Mouse (Mus musculus) spleen, adult 2 months (tissue): ENCODE data around the gene Rbfox1. TPM values are rescaled to one million over a fixed set of nuclear protein-coding genes. Genes with fewer than 3 reads are reported as not detected.

ENCODE experiments used
- DNase-seq, 2 experiments: peaks; one replicate each; pipeline versions ENCODE4 v3.0.0 to v3.0.0-alpha.2; 2012 to 2021; ENCODE audit warnings: low spot score in 2 of 2, low read depth in 1 of 2
- H3K27ac ChIP-seq: fragments of 200-500 bp; 2 replicates; pipeline ENCODE4 v1.5.1; 2012; ENCODE audit warnings: low read length, inconsistent platforms; ENCODE audit not compliant: insufficient read depth
- H3K27me3 ChIP-seq: fragments of 200-500 bp; 2 replicates; pipeline ENCODE4 v1.6.1; 2012; ENCODE audit warnings: mild to moderate bottlenecking, moderate library complexity, low read length, inconsistent platforms; ENCODE audit not compliant: control insufficient read depth, insufficient read depth
- H3K36me3 ChIP-seq: fragments of 200-500 bp; 2 replicates; pipeline ENCODE4 v1.6.1; 2012; ENCODE audit warnings: mild to moderate bottlenecking, low read length, inconsistent platforms; ENCODE audit not compliant: control insufficient read depth, insufficient read depth
- H3K4me1 ChIP-seq: fragments of 200-500 bp; 2 replicates; pipeline ENCODE4 v1.6.1; 2011; ENCODE audit warnings: inconsistent platforms; ENCODE audit not compliant: control insufficient read depth, insufficient read depth, insufficient read length
- H3K4me3 ChIP-seq: fragments of 200-500 bp; 2 replicates; pipeline ENCODE4 v1.5.1; 2011; ENCODE audit warnings: mild to moderate bottlenecking, inconsistent platforms; ENCODE audit not compliant: insufficient read depth, insufficient read length; ENCODE audit errors: extremely low read depth
- CTCF ChIP-seq: fragments of 200-500 bp; IDR thresholded peaks from 2 replicates; pipeline ENCODE4 v1.5.1; 2011; ENCODE audit warnings: mild to moderate bottlenecking, inconsistent platforms; ENCODE audit not compliant: insufficient read depth, insufficient read length, insufficient replicate concordance; ENCODE audit errors: extremely low read depth
- POLR2A ChIP-seq: fragments of 200-500 bp; IDR thresholded peaks from 2 replicates; pipeline ENCODE4 v1.6.1; 2011; ENCODE audit warnings: low read depth, low read length, inconsistent platforms
- WGBS: fragments of 180-500 bp; shearing (Covaris S2); methylation state at CpG from one replicate; pipeline ENCODE4 v1.1.7; 2018; 5-methylcytosine and 5-hydroxymethylcytosine counted together
- polyA plus RNA-seq: library from polyadenylated mRNA; depleted of rRNA; stranded (reverse); fragments of >200 nt; gene quantifications from 2 replicates; pipeline ENCODE4 v1.2.3, GENCODE M21; 2012

Gene Rbfox1
- polyA plus RNA-seq, 1 experiment, result 1.0 TPM

- no peak for DNase-seq
- TF ChIP-seq CTCF (no peak), POLR2A (no peak)
- WGBS, result 85% methylated on average over 4 of the region's 4 CpGs
- H3K4me3 ChIP-seq, result no peak overlapping the region
- H3K27ac ChIP-seq, result no peak overlapping the region
- H3K36me3 ChIP-seq, result no peaks in the 10 kb centered on the region
- H3K27me3 ChIP-seq, result no peaks in the 10 kb centered on the region
- no peaks in the 10 kb centered on the region for H3K4me1 ChIP-seq
Measured at GRCm38 (mm10) chr16:7162168-7162567, 1277.0 kb downstream of the Rbfox1 start.

DNA sequence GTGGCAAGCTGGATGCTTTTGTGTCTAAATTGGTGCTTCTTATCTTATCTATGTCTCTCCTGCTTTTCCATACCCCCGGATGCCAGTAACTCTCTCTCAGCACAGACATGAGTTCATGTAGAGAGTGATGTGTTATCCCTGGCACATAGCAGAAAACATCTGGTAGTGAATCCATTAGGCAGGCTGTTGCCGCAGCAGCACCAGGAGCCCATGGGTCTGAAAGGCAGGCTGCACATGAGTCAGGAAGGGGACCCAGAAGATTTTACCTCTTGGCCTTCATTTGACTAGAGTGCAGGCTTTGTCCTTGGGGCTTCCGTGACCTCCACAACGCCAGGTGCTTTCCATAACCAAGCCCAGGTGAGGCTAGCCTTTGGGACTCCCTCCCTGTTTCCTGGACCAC, 1278.5 kb downstream of the Rbfox1 start:
- Histone ChIP-seq H3K4me3 (no peak overlapping the region), H3K27ac (no peak overlapping the region), H3K36me3 (no peaks in the 10 kb centered on the region), H3K4me1 (no peaks in the 10 kb centered on the region), H3K27me3 (no peaks in the 10 kb centered on the region)
- no peak for DNase-seq
- 87% methylated on average over 4 of the region's 4 CpGs for WGBS
- TF ChIP-seq POLR2A (no peak), CTCF (no peak)

- TF ChIP-seq CTCF (no peak), POLR2A (no peak)
- H3K36me3 ChIP-seq, result no peaks in the 10 kb centered on the region
- DNase-seq, result no peak
- H3K4me3 ChIP-seq, result no peak overlapping the region
- H3K4me1 ChIP-seq, result no peaks in the 10 kb centered on the region
- WGBS, result 92% methylated on average over 8 of the region's 8 CpGs
- no peaks in the 10 kb centered on the region for H3K27me3 ChIP-seq
- no peak overlapping the region for H3K27ac ChIP-seq
Measured at GRCm38 (mm10) chr16:7164153-7164737, 1279.1 kb downstream of the Rbfox1 start.

GRCm38 (mm10) chr16:7175960-7176359, 1290.8 kb downstream of the Rbfox1 start:
- Histone ChIP-seq H3K4me3 (no peak overlapping the region), H3K4me1 (no peaks in the 10 kb centered on the region), H3K27me3 (no peaks in the 10 kb centered on the region), H3K36me3 (no peaks in the 10 kb centered on the region), H3K27ac (no peak overlapping the region)
- TF ChIP-seq POLR2A (no peak), CTCF (no peak)
- WGBS, result 94% methylated on average over 2 of the region's 2 CpGs
- no peak for DNase-seq

- H3K36me3 ChIP-seq, result no peaks in the 10 kb centered on the region
- no peaks in the 10 kb centered on the region for H3K27me3 ChIP-seq
- no peaks in the 10 kb centered on the region for H3K4me1 ChIP-seq
- no peak for DNase-seq
- H3K27ac ChIP-seq, result no peak overlapping the region
- WGBS, result 37% methylated on average over 2 of the region's 2 CpGs
- no peak for TF ChIP-seq CTCF
- no peak for TF ChIP-seq POLR2A
- no peak overlapping the region for H3K4me3 ChIP-seq
Measured at GRCm38 (mm10) chr16:7187788-7188187, 1302.6 kb downstream of the Rbfox1 start.

DNA sequence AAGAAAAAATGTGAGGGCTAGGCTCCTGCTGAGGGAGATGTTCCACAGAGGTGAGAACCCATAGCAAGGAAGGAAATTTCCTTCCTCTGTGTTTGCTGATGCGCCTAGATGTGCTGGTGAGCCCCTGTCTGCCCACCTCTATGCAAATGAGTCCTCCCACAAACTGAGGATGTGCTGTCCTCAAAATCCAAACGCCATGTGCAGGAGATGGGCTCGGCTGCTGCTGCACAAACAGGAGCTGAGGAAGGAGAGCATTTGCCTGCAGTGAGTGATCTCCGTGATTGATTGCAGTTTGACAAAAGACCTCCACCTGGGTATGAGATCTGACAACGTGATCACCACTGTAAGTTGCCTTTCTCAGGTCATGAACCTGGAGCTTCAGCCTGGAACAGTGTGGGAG, 1308.4 kb downstream of the Rbfox1 start:
- no peak for TF ChIP-seq POLR2A
- no peak for TF ChIP-seq CTCF
- Histone ChIP-seq H3K4me3 (no peak overlapping the region), H3K36me3 (no peaks in the 10 kb centered on the region), H3K27me3 (no peaks in the 10 kb centered on the region), H3K27ac (no peak overlapping the region), H3K4me1 (no peaks in the 10 kb centered on the region)
- WGBS, result 66% methylated on average over 5 of the region's 5 CpGs
- no peak for DNase-seq

- H3K27ac ChIP-seq, result no peak overlapping the region
- TF ChIP-seq CTCF, result no peak
- no peaks in the 10 kb centered on the region for H3K27me3 ChIP-seq
- DNase-seq, result no peak
- H3K4me1 ChIP-seq, result no peaks in the 10 kb centered on the region
- H3K36me3 ChIP-seq, result no peaks in the 10 kb centered on the region
- WGBS, result 91% methylated on average over 5 of the region's 5 CpGs
- no peak overlapping the region for H3K4me3 ChIP-seq
Measured at GRCm38 (mm10) chr16:7197953-7198352, 1312.8 kb downstream of the Rbfox1 start.
